Mouse (Mus musculus): ENCODE results near the gene Meis2.

- no peak for TF ChIP-seq CTCF (conservative IDR thresholded peaks at IDR 0.05; ENCODE audit: low read length)
- TF ChIP-seq NANOG (IDR thresholded peaks at IDR 0.05; ENCODE audit: borderline replicate concordance, low read length) = no peak
- TF ChIP-seq POU5F1 (IDR thresholded peaks at IDR 0.05; ENCODE audit: borderline replicate concordance, low read length) = no peak
These were observed 181.5 kb downstream of the Meis2 start for GRCm38 (mm10) chr2:115884184-115884583.
